Mouse (Mus musculus) spleen, adult 2 months (tissue): ENCODE data around the gene Prkcq.

Experiments used
- CTCF ChIP-seq: fragments of 200-500 bp; IDR thresholded peaks from 2 replicates; pipeline ENCODE4 v1.5.1; 2011; ENCODE audit warnings: mild to moderate bottlenecking, inconsistent platforms; ENCODE audit not compliant: insufficient read depth, insufficient read length, insufficient replicate concordance; ENCODE audit errors: extremely low read depth
- POLR2A ChIP-seq: fragments of 200-500 bp; IDR thresholded peaks from 2 replicates; pipeline ENCODE4 v1.6.1; 2011; ENCODE audit warnings: low read depth, low read length, inconsistent platforms

- no peak for TF ChIP-seq CTCF
- no peak for TF ChIP-seq POLR2A
Measured at GRCm38 (mm10) chr2:11257260-11257850, 85.4 kb downstream of the Prkcq start.
